Comparison of ENCODE assay signal across 10 mouse cellular contexts in genomic region chr2:25177076-25177475, GRCm38 (mm10). TPM values are rescaled to one million over a fixed set of nuclear protein-coding genes. Genes with fewer than 3 reads are reported as not detected.
DNase-seq lines count a peak whose midpoint lies in the region; ATAC-seq lines count a peak whose summit lies in the region.
"Had no signal": no experiment of that assay in that cellular context is flagged by ENCODE, and none has a peak within 500 bp of the region (broad histone marks: within the 10 kb centered on the region; RNA-seq: fewer than 3 reads in every experiment).

No protein-coding gene starts in this region.

- no peak for ATAC-seq in kidney, embryonic 15.5 days (replicated peaks; ENCODE audit: low FRiP score)
- no peak for ATAC-seq in embryonic facial prominence, embryonic 13.5 days (ENCODE audit: insufficient number of reproducible peaks, insufficient read depth, low FRiP score, low TSS enrichment, low read depth)
- ATAC-seq in hindbrain, embryonic 13.5 days (ENCODE audit: low FRiP score), result no peak
- ATAC-seq in midbrain, embryonic 16.5 days, result no peak
- no peak for ATAC-seq in megakaryocyte progenitor cell, adult 5-6 weeks (replicated peaks; ENCODE audit: poor library complexity)

- H3K4me3 ChIP-seq in kidney, embryonic 15.5 days (replicated peaks), result peak overlapping the region; percentile 28
- no peak overlapping the region for H3K4me3 ChIP-seq in embryonic facial prominence, embryonic 13.5 days
- H3K4me3 ChIP-seq in hindbrain, embryonic 13.5 days, result peak overlapping the region; percentile 9; the same call in 1 of the 2 replicates
- no peak overlapping the region for H3K4me3 ChIP-seq in midbrain, embryonic 16.5 days (ENCODE audit: low read depth, low read length)

- peaks cover 46% of the 10 kb centered on the region for H3K27me3 ChIP-seq in kidney, embryonic 15.5 days
- H3K27me3 ChIP-seq in embryonic facial prominence, embryonic 13.5 days, result peaks cover 66% of the 10 kb centered on the region
- H3K27me3 ChIP-seq in hindbrain, embryonic 13.5 days, result 0 out of 2 replicates have a peak, but pooled peaks cover 5% of the 10 kb centered on the region
- no peaks in the 10 kb centered on the region; the same call in 1 of the 2 replicates for H3K27me3 ChIP-seq in midbrain, embryonic 16.5 days (ENCODE audit: control insufficient read depth, insufficient read depth, low read depth, low read length)

- no peaks in the 10 kb centered on the region for H3K9me3 ChIP-seq in kidney, embryonic 15.5 days (replicated peaks)
- no peaks in the 10 kb centered on the region for H3K9me3 ChIP-seq in embryonic facial prominence, embryonic 13.5 days
- no peaks in the 10 kb centered on the region for H3K9me3 ChIP-seq in hindbrain, embryonic 13.5 days
- H3K9me3 ChIP-seq in midbrain, embryonic 16.5 days (replicated peaks; ENCODE audit: control insufficient read depth, low read length, poor library complexity, severe bottlenecking), result no peaks in the 10 kb centered on the region

- no peaks in the 10 kb centered on the region for H3K36me3 ChIP-seq in kidney, embryonic 15.5 days
- H3K36me3 ChIP-seq in embryonic facial prominence, embryonic 13.5 days, result no peaks in the 10 kb centered on the region
- no peaks in the 10 kb centered on the region for H3K36me3 ChIP-seq in hindbrain, embryonic 13.5 days
- no peaks in the 10 kb centered on the region for H3K36me3 ChIP-seq in midbrain, embryonic 16.5 days (ENCODE audit: control insufficient read depth, insufficient read depth, low read length)

- peak overlapping the region; percentile 21; the same call in 1 of the 2 replicates for H3K9ac ChIP-seq in kidney, embryonic 15.5 days
- 0 out of 2 replicates have a peak overlapping the region, but pooled peaks have one; percentile 1 for H3K9ac ChIP-seq in embryonic facial prominence, embryonic 13.5 days
- peak overlapping the region; percentile 58 for H3K9ac ChIP-seq in hindbrain, embryonic 13.5 days
- peak overlapping the region; percentile 27; the same call in 1 of the 2 replicates for H3K9ac ChIP-seq in midbrain, embryonic 16.5 days (ENCODE audit: low read depth, low read length)

- H3K27ac ChIP-seq in kidney, embryonic 15.5 days, result peak overlapping the region; percentile 91
- H3K27ac ChIP-seq in embryonic facial prominence, embryonic 13.5 days, result peak overlapping the region; percentile 44; the same call in 1 of the 2 replicates
- H3K27ac ChIP-seq in hindbrain, embryonic 13.5 days, result peak overlapping the region; percentile 88
- peak overlapping the region; percentile 83 for H3K27ac ChIP-seq in midbrain, embryonic 16.5 days (ENCODE audit: low read length)

- H3K4me1 ChIP-seq in kidney, embryonic 15.5 days, result peaks cover 84% of the 10 kb centered on the region
- H3K4me1 ChIP-seq in embryonic facial prominence, embryonic 13.5 days, result peaks cover 45% of the 10 kb centered on the region
- H3K4me1 ChIP-seq in hindbrain, embryonic 13.5 days (replicated peaks), result peaks cover 70% of the 10 kb centered on the region
- H3K4me1 ChIP-seq in midbrain, embryonic 16.5 days (ENCODE audit: control insufficient read depth, insufficient read depth, low read length), result peaks cover 24% of the 10 kb centered on the region

- DNase-seq in kidney, postnatal 25 days, result no peak
- DNase-seq in cerebellum, adult 9-10 months, result no peak
- no peak for DNase-seq in layer of hippocampus, adult 9-10 months (ENCODE audit: low spot score)
- DNase-seq: adrenal gland, adult 8-10 months had no signal

- 11% methylated on average over 4 of the region's 4 CpGs for WGBS in kidney, embryonic 15.5 days
- WGBS in embryonic facial prominence, embryonic 13.5 days, result 38% methylated on average over 4 of the region's 4 CpGs
- 39% methylated on average over 4 of the region's 4 CpGs for WGBS in hindbrain, embryonic 13.5 days
- 32% methylated on average over 4 of the region's 4 CpGs for WGBS in midbrain, embryonic 16.5 days

- H3K4me2 ChIP-seq in kidney, embryonic 15.5 days, result peak overlapping the region; percentile 51
- no peak overlapping the region for H3K4me2 ChIP-seq in embryonic facial prominence, embryonic 13.5 days
- H3K4me2 ChIP-seq in hindbrain, embryonic 13.5 days, result peak overlapping the region; percentile 31
- H3K4me2 ChIP-seq in midbrain, embryonic 16.5 days (ENCODE audit: low read length), result peak overlapping the region; percentile 10

RNA-seq across cellular contexts. Expression of gene Nrarp, which starts 3.5 kb away (rescaled TPM):
- polyA plus RNA-seq in kidney, embryonic 15.5 days (2015; fragmentation: Nextera tagmentation; extraction: Ambion mirVana), result 21.8 and 23.7 TPM in 2 replicates
- 15.0 and 16.7 TPM in 2 replicates for polyA plus RNA-seq in embryonic facial prominence, embryonic 13.5 days (2015; fragmentation: Nextera tagmentation; extraction: Ambion mirVana)
- polyA plus RNA-seq in hindbrain, embryonic 13.5 days (2015; fragmentation: Nextera tagmentation; extraction: Ambion mirVana), result 21.4 and 24.6 TPM in 2 replicates
- 13.1 and 15.0 TPM in 2 replicates for polyA plus RNA-seq in midbrain, embryonic 16.5 days (2015; fragmentation: Nextera tagmentation; extraction: Ambion mirVana)
- 0.42 and 0.51 TPM in 2 replicates for total RNA-seq in megakaryocyte progenitor cell, adult 5-6 weeks (2015)
- total RNA-seq in megakaryocyte progenitor cell, adult 5-6 weeks (2017), result 0.78 and 1.3 TPM in 2 replicates

RNA-seq across cellular contexts. Expression of gene Tor4a, which starts 19.6 kb away (rescaled TPM):
- 11.7 and 14.1 TPM in 2 replicates for polyA plus RNA-seq in kidney, embryonic 15.5 days (2015; fragmentation: Nextera tagmentation; extraction: Ambion mirVana)
- 5.1 and 6.1 TPM in 2 replicates for polyA plus RNA-seq in embryonic facial prominence, embryonic 13.5 days (2015; fragmentation: Nextera tagmentation; extraction: Ambion mirVana)
- 1.6 and 1.9 TPM in 2 replicates for polyA plus RNA-seq in hindbrain, embryonic 13.5 days (2015; fragmentation: Nextera tagmentation; extraction: Ambion mirVana)
- polyA plus RNA-seq in midbrain, embryonic 16.5 days (2015; fragmentation: Nextera tagmentation; extraction: Ambion mirVana), result 1.2 and 1.4 TPM in 2 replicates
- total RNA-seq in megakaryocyte progenitor cell, adult 5-6 weeks (2015), result 11.4 and 12.5 TPM in 2 replicates
- 16.1 and 17.6 TPM in 2 replicates for total RNA-seq in megakaryocyte progenitor cell, adult 5-6 weeks (2017)

RNA-seq across cellular contexts. Expression of gene Nelfb, which starts 34.2 kb away (rescaled TPM):
- 114 and 124 TPM in 2 replicates for polyA plus RNA-seq in kidney, embryonic 15.5 days (2015; fragmentation: Nextera tagmentation; extraction: Ambion mirVana)
- 110 and 114 TPM in 2 replicates for polyA plus RNA-seq in embryonic facial prominence, embryonic 13.5 days (2015; fragmentation: Nextera tagmentation; extraction: Ambion mirVana)
- polyA plus RNA-seq in hindbrain, embryonic 13.5 days (2015; fragmentation: Nextera tagmentation; extraction: Ambion mirVana), result 98.3 and 104 TPM in 2 replicates
- 116 and 117 TPM in 2 replicates for polyA plus RNA-seq in midbrain, embryonic 16.5 days (2015; fragmentation: Nextera tagmentation; extraction: Ambion mirVana)
- 23.7 and 28.9 TPM in 2 replicates for total RNA-seq in megakaryocyte progenitor cell, adult 5-6 weeks (2015)
- total RNA-seq in megakaryocyte progenitor cell, adult 5-6 weeks (2017), result 35.8 and 38.7 TPM in 2 replicates

RNA-seq across cellular contexts. Expression of gene Stpg3, which starts 37.4 kb away (rescaled TPM):
- 0.23 and 0.55 TPM in 2 replicates for polyA plus RNA-seq in kidney, embryonic 15.5 days (2015; fragmentation: Nextera tagmentation; extraction: Ambion mirVana)
- polyA plus RNA-seq in embryonic facial prominence, embryonic 13.5 days (2015; fragmentation: Nextera tagmentation; extraction: Ambion mirVana), result 0.15 TPM in 1 of 2 replicates, not detected in the other
- not detected in 2 replicates for polyA plus RNA-seq in hindbrain, embryonic 13.5 days (2015; fragmentation: Nextera tagmentation; extraction: Ambion mirVana)
- polyA plus RNA-seq in midbrain, embryonic 16.5 days (2015; fragmentation: Nextera tagmentation; extraction: Ambion mirVana), result not detected in 2 replicates
- 0.30 TPM in 1 of 2 replicates, not detected in the other for total RNA-seq in megakaryocyte progenitor cell, adult 5-6 weeks (2015)
- 0.54 TPM in 1 of 2 replicates, not detected in the other for total RNA-seq in megakaryocyte progenitor cell, adult 5-6 weeks (2017)
- total RNA-seq: adrenal gland, adult 8-10 months; heart, postnatal 14 days had no signal

RNA-seq across cellular contexts. Expression of gene Fam166a, which starts 41.5 kb away (rescaled TPM):
- 1.4 and 1.9 TPM in 2 replicates for polyA plus RNA-seq in kidney, embryonic 15.5 days (2015; fragmentation: Nextera tagmentation; extraction: Ambion mirVana)
- not detected in 2 replicates for polyA plus RNA-seq in embryonic facial prominence, embryonic 13.5 days (2015; fragmentation: Nextera tagmentation; extraction: Ambion mirVana)
- 0.40 and 1.3 TPM in 2 replicates for polyA plus RNA-seq in hindbrain, embryonic 13.5 days (2015; fragmentation: Nextera tagmentation; extraction: Ambion mirVana)
- polyA plus RNA-seq in midbrain, embryonic 16.5 days (2015; fragmentation: Nextera tagmentation; extraction: Ambion mirVana), result 0.43 TPM in 1 of 2 replicates, not detected in the other
- not detected in 2 replicates for total RNA-seq in megakaryocyte progenitor cell, adult 5-6 weeks (2015)
- total RNA-seq in megakaryocyte progenitor cell, adult 5-6 weeks (2017), result not detected in 2 replicates
- total RNA-seq: heart, postnatal 14 days had no signal

Comparison
In these comparisons a context has a peak if more than half of its experiments do, and no peak if none do; other contexts are left out.
1. H3K4me3 ChIP-seq: peak in kidney, embryonic 15.5 days (single experiment) and hindbrain, embryonic 13.5 days (single experiment); none in embryonic facial prominence, embryonic 13.5 days (single experiment) and midbrain, embryonic 16.5 days (single experiment).
2. H3K9ac ChIP-seq: peak in every context shown above with its lines; median percentile 58 in hindbrain, embryonic 13.5 days; 27 in midbrain, embryonic 16.5 days; 21 in kidney, embryonic 15.5 days; 1 in embryonic facial prominence, embryonic 13.5 days.
3. Peak in every context shown above with its lines, with median percentiles within 50 percentile points of each other: H3K27ac ChIP-seq.